Mouse (Mus musculus): ENCODE results near the gene Cpe.

GRCm38 (mm10) chr8:64707481-64707880, 14.6 kb upstream of the Cpe start:
- no peak for TF ChIP-seq CTCF (IDR thresholded peaks at IDR 0.05; ENCODE audit: control insufficient read depth, insufficient read depth, insufficient read length)
- no peak for TF ChIP-seq FOSL1 (IDR thresholded peaks at IDR 0.05; ENCODE audit: insufficient read depth, low read length, poor library complexity, severe bottlenecking)
- TF ChIP-seq MYOG (IDR thresholded peaks at IDR 0.05; ENCODE audit: control insufficient read depth, extremely low read depth, insufficient read length) = no peak
- TF ChIP-seq CEBPB (IDR thresholded peaks at IDR 0.05; ENCODE audit: low read depth) = no peak

Measured in C2C12 (cell line).